Mouse (Mus musculus): Measurements from ENCODE around the gene Cdc6. TPM values are rescaled to one million over a fixed set of nuclear protein-coding genes. Genes with fewer than 3 reads are reported as not detected.

Gene Cdc6
- polyA plus RNA-seq, 2 experiments = 28.6 to 64.1 TPM

DNA sequence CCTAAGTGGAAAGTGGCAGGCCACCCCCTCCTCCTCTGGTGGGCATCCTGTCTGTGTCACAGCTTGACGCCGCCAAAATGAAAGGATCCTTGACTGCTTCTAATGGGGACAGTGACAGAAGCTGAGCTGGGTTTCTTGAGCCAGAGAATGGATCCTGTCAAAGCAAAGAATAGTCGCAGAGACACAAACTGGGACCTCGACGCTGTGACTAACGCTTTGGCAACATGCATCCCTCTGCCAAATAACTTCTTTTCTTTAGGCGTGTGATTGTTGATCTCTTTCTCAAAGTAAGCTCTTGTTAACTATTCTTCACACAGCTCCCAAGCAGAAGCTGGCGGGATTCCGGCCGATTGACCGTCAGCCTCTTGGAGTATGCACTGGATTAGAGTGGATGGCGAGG is 40.3 kb upstream of the Cdc6 start:
- no peak overlapping the region for H3K9ac ChIP-seq (replicated peaks)
- no peak overlapping the region for H3K4me2 ChIP-seq (ENCODE audit: low read depth)
- H3K27ac ChIP-seq = no peak overlapping the region
- peaks cover 13 to 15% of the 10 kb centered on the region in 2 experiments for H3K4me1 ChIP-seq (replicated peaks; ENCODE audit: control insufficient read depth in 2 of 2, insufficient read depth in 2 of 2, low read length in 1 of 2)
- H3K36me3 ChIP-seq (replicated peaks; ENCODE audit: control insufficient read depth, insufficient read depth, low read depth) = peaks cover 14% of the 10 kb centered on the region
- H3K27me3 ChIP-seq (ENCODE audit: control insufficient read depth, insufficient read depth, low read length) = no peaks in the 10 kb centered on the region
- no peak for TF ChIP-seq EP300 (IDR thresholded peaks at IDR 0.05; ENCODE audit: low read depth)
- TF ChIP-seq CTCF (IDR thresholded peaks at IDR 0.05; ENCODE audit: low read depth) = no peak
- ATAC-seq (ENCODE audit: insufficient read depth) (no peak), DNase-seq (ENCODE audit: low read depth in 3 of 3, low spot score in 3 of 3) (no peak)
- no peaks in the 10 kb centered on the region for H3K9me3 ChIP-seq (ENCODE audit: control insufficient read depth, low read length)
- H3K4me3 ChIP-seq (ENCODE audit: insufficient read depth in 1 of 2, low read depth in 2 of 2, low read length in 2 of 2) = no peak overlapping the region
- 90% methylated on average over 12 of the region's 12 CpGs for WGBS (ENCODE audit: insufficient replicate concordance)

- TF ChIP-seq EP300 (IDR thresholded peaks at IDR 0.05; ENCODE audit: low read depth) (no peak), CTCF (IDR thresholded peaks at IDR 0.05; ENCODE audit: low read depth) (no peak)
- H3K4me1 ChIP-seq (replicated peaks; ENCODE audit: control insufficient read depth in 2 of 2, insufficient read depth in 2 of 2, low read length in 1 of 2) = peaks cover 7 to 8% of the 10 kb centered on the region in 2 experiments
These were observed 37.7 kb upstream of the Cdc6 start for GRCm38 (mm10) chr11:98869906-98870305.

DNA sequence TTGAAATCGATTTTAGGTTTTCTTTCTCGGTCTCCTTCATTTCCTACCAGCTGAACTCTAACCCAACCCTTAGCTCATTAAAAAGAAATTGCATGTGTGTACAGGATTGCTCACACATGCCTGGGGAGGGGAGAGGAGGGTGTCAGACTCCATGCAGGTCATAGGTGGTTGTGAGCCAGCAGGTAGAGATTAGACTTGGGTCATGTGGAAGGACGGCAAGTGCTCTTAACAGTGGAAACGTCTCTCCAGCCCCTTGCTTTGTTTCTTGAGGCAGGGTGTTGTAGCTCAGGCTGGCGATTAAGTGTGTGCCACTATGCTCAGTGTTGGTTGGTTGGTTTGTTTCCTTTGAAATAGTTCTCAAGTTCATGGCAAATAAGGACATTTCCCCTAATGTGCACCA is 36.8 kb upstream of the Cdc6 start:
- no peaks in the 10 kb centered on the region for H3K9me3 ChIP-seq (ENCODE audit: control insufficient read depth, low read length)
- no peak overlapping the region for H3K4me3 ChIP-seq (ENCODE audit: insufficient read depth in 1 of 2, low read depth in 2 of 2, low read length in 2 of 2)
- H3K27me3 ChIP-seq (ENCODE audit: control insufficient read depth, insufficient read depth, low read length) = no peaks in the 10 kb centered on the region
- peaks cover 14% of the 10 kb centered on the region for H3K36me3 ChIP-seq (replicated peaks; ENCODE audit: control insufficient read depth, insufficient read depth, low read depth)
- WGBS (ENCODE audit: insufficient replicate concordance) = 79% methylated on average over 5 of the region's 5 CpGs
- no peak for TF ChIP-seq EP300 (IDR thresholded peaks at IDR 0.05; ENCODE audit: low read depth)
- no peak for TF ChIP-seq CTCF (IDR thresholded peaks at IDR 0.05; ENCODE audit: low read depth)
- no peak overlapping the region for H3K27ac ChIP-seq
- peaks cover 7 to 8% of the 10 kb centered on the region in 2 experiments for H3K4me1 ChIP-seq (replicated peaks; ENCODE audit: control insufficient read depth in 2 of 2, insufficient read depth in 2 of 2, low read length in 1 of 2)
- H3K9ac ChIP-seq (replicated peaks) = no peak overlapping the region
- ATAC-seq (ENCODE audit: insufficient read depth) (no peak), DNase-seq (ENCODE audit: low read depth in 3 of 3, low spot score in 3 of 3) (no peak)
- H3K4me2 ChIP-seq (ENCODE audit: low read depth) = no peak overlapping the region

More at GRCm38 (mm10) chr11:98869906-98870305, 37.7 kb upstream of the Cdc6 start:
- Histone ChIP-seq H3K27ac (no peak overlapping the region), H3K4me2 (ENCODE audit: low read depth) (no peak overlapping the region), H3K36me3 (replicated peaks; ENCODE audit: control insufficient read depth, insufficient read depth, low read depth) (peaks cover 14% of the 10 kb centered on the region), H3K9me3 (ENCODE audit: control insufficient read depth, low read length) (no peaks in the 10 kb centered on the region), H3K9ac (replicated peaks) (no peak overlapping the region), H3K4me3 (ENCODE audit: insufficient read depth in 1 of 2, low read depth in 2 of 2, low read length in 2 of 2) (no peak overlapping the region), H3K27me3 (ENCODE audit: control insufficient read depth, insufficient read depth, low read length) (no peaks in the 10 kb centered on the region)
- ATAC-seq (ENCODE audit: insufficient read depth) (no peak), DNase-seq (ENCODE audit: low read depth in 3 of 3, low spot score in 3 of 3) (no peak)
- WGBS (ENCODE audit: insufficient replicate concordance) = 84% methylated on average over 8 of the region's 8 CpGs

DNA sequence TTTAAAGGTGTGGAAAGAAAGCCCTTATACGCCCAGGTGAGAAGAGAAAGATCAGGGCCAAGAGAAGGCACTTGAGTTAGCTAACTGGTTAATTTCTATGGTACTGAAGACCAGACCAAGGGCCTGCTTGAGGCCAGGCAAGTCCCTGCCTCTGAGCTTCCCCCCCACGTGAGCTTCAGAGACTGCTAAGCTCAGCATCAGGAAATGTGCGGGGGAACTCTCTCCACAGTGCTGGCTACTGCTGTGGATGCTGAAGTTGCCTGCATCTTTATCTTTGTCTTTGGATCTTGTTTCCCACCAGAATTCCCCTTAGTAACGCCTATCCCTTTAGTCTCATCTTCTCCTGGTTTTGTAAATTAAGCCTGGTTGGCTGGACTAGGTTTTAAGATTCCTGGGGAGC is 36.2 kb upstream of the Cdc6 start:
- peaks cover 7 to 8% of the 10 kb centered on the region in 2 experiments for H3K4me1 ChIP-seq (replicated peaks; ENCODE audit: control insufficient read depth in 2 of 2, insufficient read depth in 2 of 2, low read length in 1 of 2)
- no peak overlapping the region for H3K4me2 ChIP-seq (ENCODE audit: low read depth)
- no peak overlapping the region for H3K27ac ChIP-seq
- H3K27me3 ChIP-seq (ENCODE audit: control insufficient read depth, insufficient read depth, low read length) = no peaks in the 10 kb centered on the region
- no peaks in the 10 kb centered on the region for H3K9me3 ChIP-seq (ENCODE audit: control insufficient read depth, low read length)
- H3K4me3 ChIP-seq (ENCODE audit: insufficient read depth in 1 of 2, low read depth in 2 of 2, low read length in 2 of 2) = no peak overlapping the region
- no peak overlapping the region for H3K9ac ChIP-seq (replicated peaks)
- TF ChIP-seq CTCF (IDR thresholded peaks at IDR 0.05; ENCODE audit: low read depth) (no peak), EP300 (IDR thresholded peaks at IDR 0.05; ENCODE audit: low read depth) (no peak)
- peaks cover 14% of the 10 kb centered on the region for H3K36me3 ChIP-seq (replicated peaks; ENCODE audit: control insufficient read depth, insufficient read depth, low read depth)
- WGBS (ENCODE audit: insufficient replicate concordance) = 67% methylated on average over 4 of the region's 4 CpGs
- DNase-seq (ENCODE audit: low read depth in 3 of 3, low spot score in 3 of 3) = no peak
- no peak for ATAC-seq (ENCODE audit: insufficient read depth)

DNA sequence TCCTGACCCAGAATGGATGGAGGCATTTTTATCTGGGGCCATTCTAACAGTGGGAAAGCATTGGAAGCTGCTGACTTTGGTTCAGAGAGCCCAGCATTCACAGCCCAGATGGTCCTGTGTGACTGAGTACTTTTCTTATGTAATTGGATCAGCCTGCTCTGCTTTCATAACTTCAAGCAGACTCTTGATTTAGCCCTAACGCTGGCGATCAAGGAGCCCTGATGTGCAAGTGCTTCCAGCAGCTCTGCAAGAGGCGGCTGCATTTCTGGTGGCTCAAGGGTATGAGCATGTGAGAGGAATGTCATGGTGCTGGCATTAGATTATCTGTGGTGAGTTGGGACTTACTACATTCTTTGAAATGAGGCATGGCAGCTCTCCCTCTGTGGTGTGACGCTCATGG is 35.6 kb upstream of the Cdc6 start:
- Histone ChIP-seq H3K27me3 (ENCODE audit: control insufficient read depth, insufficient read depth, low read length) (no peaks in the 10 kb centered on the region), H3K36me3 (replicated peaks; ENCODE audit: control insufficient read depth, insufficient read depth, low read depth) (peaks cover 14% of the 10 kb centered on the region), H3K4me3 (ENCODE audit: insufficient read depth in 1 of 2, low read depth in 2 of 2, low read length in 2 of 2) (no peak overlapping the region), H3K4me1 (replicated peaks; ENCODE audit: control insufficient read depth in 2 of 2, insufficient read depth in 2 of 2, low read length in 1 of 2) (peaks cover 7 to 8% of the 10 kb centered on the region in 2 experiments), H3K4me2 (ENCODE audit: low read depth) (no peak overlapping the region), H3K9me3 (ENCODE audit: control insufficient read depth, low read length) (no peaks in the 10 kb centered on the region), H3K9ac (replicated peaks) (no peak overlapping the region), H3K27ac (no peak overlapping the region)
- no peak for DNase-seq (ENCODE audit: low read depth in 3 of 3, low spot score in 3 of 3)
- no peak for ATAC-seq (ENCODE audit: insufficient read depth)
- 77% methylated on average over 4 of the region's 4 CpGs for WGBS (ENCODE audit: insufficient replicate concordance)
- TF ChIP-seq EP300 (IDR thresholded peaks at IDR 0.05; ENCODE audit: low read depth) (no peak), CTCF (IDR thresholded peaks at IDR 0.05; ENCODE audit: low read depth) (no peak)
